Mouse (Mus musculus) myocyte (in vitro differentiated cells): ENCODE data around the gene Camkk1. TPM values are rescaled to one million over a fixed set of nuclear protein-coding genes. Genes with fewer than 3 reads are reported as not detected.

Source experiments
- H3K27me3 ChIP-seq: one replicate; pipeline ENCODE4 v1.6.1; 2011; ENCODE audit not compliant: control insufficient read depth, insufficient read depth, insufficient read length
- H3K36me3 ChIP-seq: one replicate; pipeline ENCODE4 v1.6.1; 2011; ENCODE audit not compliant: control insufficient read depth, insufficient read depth
- H3K4me2 ChIP-seq: one replicate; pipeline ENCODE4 v1.6.1; 2011; ENCODE audit warnings: low read depth, control low read depth
- H3K4me3 ChIP-seq: one replicate; pipeline ENCODE4 v1.5.1; 2011; ENCODE audit warnings: mild to moderate bottlenecking, control low read depth, moderate library complexity
- H3K79me2 ChIP-seq: one replicate; pipeline ENCODE4 v1.6.1; 2011; ENCODE audit not compliant: control insufficient read depth, insufficient read depth
- H3ac ChIP-seq: one replicate; pipeline ENCODE4 v1.6.1; 2011; ENCODE audit not compliant: control insufficient read depth, insufficient read length
- CEBPB ChIP-seq: IDR thresholded peaks from 2 replicates; pipeline ENCODE4 v1.6.1; 2011; ENCODE audit warnings: mild to moderate bottlenecking, moderate library complexity; ENCODE audit not compliant: poor library complexity, insufficient read depth, severe bottlenecking
- E2F4 ChIP-seq: IDR thresholded peaks from one replicate; pipeline ENCODE4 v1.6.1; 2011; ENCODE audit warnings: mild to moderate bottlenecking, control low read depth, moderate library complexity; ENCODE audit not compliant: insufficient read depth
- MAX ChIP-seq: IDR thresholded peaks from one replicate; pipeline ENCODE4 v1.6.1; 2011; ENCODE audit warnings: low read depth, mild to moderate bottlenecking, control low read depth
- MYOD1 ChIP-seq, 3 experiments: IDR thresholded peaks; one replicate each; pipeline ENCODE4 v1.6.1; 2011; ENCODE audit warnings: control low read depth in 2 of 3, low read depth in 2 of 3, mild to moderate bottlenecking in 2 of 3, moderate library complexity in 1 of 3; ENCODE audit not compliant: insufficient read length in 2 of 3, control insufficient read depth in 1 of 3
- MYOG ChIP-seq, 3 experiments: IDR thresholded peaks; one replicate each; pipeline ENCODE4 v1.6.1; 2011; ENCODE audit warnings: control low read depth in 2 of 3, low read depth in 2 of 3, mild to moderate bottlenecking in 2 of 3; ENCODE audit not compliant: insufficient read length in 2 of 3, control insufficient read depth in 1 of 3, insufficient read depth in 1 of 3
- POLR2A ChIP-seq: IDR thresholded peaks from one replicate; pipeline ENCODE4 v1.6.1; 2011; ENCODE audit warnings: low read depth, mild to moderate bottlenecking, control low read depth, moderate library complexity; ENCODE audit not compliant: insufficient read length
- POLR2AphosphoS2 ChIP-seq: IDR thresholded peaks from one replicate; pipeline ENCODE4 v1.6.1; 2011; ENCODE audit warnings: low read depth, control low read depth; ENCODE audit not compliant: insufficient read length
- REST ChIP-seq: IDR thresholded peaks from one replicate; pipeline ENCODE4 v1.6.1; 2011; ENCODE audit warnings: mild to moderate bottlenecking, control low read depth, moderate library complexity; ENCODE audit not compliant: insufficient read depth, insufficient read length
- SRF ChIP-seq: IDR thresholded peaks from one replicate; pipeline ENCODE4 v1.6.1; 2011; ENCODE audit warnings: low read depth; ENCODE audit not compliant: control insufficient read depth, insufficient read length
- TCF12 ChIP-seq: IDR thresholded peaks from one replicate; pipeline ENCODE4 v1.6.1; 2011; ENCODE audit warnings: mild to moderate bottlenecking, control low read depth; ENCODE audit not compliant: poor library complexity, insufficient read depth, severe bottlenecking
- TCF3 ChIP-seq: IDR thresholded peaks from one replicate; pipeline ENCODE4 v1.6.1; 2011; ENCODE audit warnings: low read depth, control low read depth; ENCODE audit not compliant: insufficient read length
- USF1 ChIP-seq: IDR thresholded peaks from one replicate; pipeline ENCODE4 v1.6.1; 2011; ENCODE audit warnings: low read depth, mild to moderate bottlenecking, control low read depth, moderate library complexity
- polyA plus RNA-seq: library from polyadenylated mRNA; unstranded; fragments of >200 nt; fragmentation: generic; extraction: Trizol; gene quantifications from one replicate; pipeline ENCODE4 v1.2.1, GENCODE M21; 2012; ENCODE audit warnings: missing spikeins

Camkk1 gene
- polyA plus RNA-seq, 1 experiment = 3.3 TPM

GRCm38 (mm10) chr11:73009531-73010274, 9.1 kb upstream of the Camkk1 start:
- H3K27me3 ChIP-seq = no peaks in the 10 kb centered on the region
- H3K79me2 ChIP-seq = no peaks in the 10 kb centered on the region
- H3K36me3 ChIP-seq = no peaks in the 10 kb centered on the region
- H3ac ChIP-seq = no peak overlapping the region
- TF ChIP-seq MAX (no peak), POLR2A (no peak)
- H3K4me3 ChIP-seq = no peak overlapping the region
- H3K4me2 ChIP-seq = no peak overlapping the region

GRCm38 (mm10) chr11:73013981-73014380, 4.8 kb upstream of the Camkk1 start:
- Histone ChIP-seq H3K4me3 (no peak overlapping the region), H3K79me2 (no peaks in the 10 kb centered on the region), H3K36me3 (no peaks in the 10 kb centered on the region), H3ac (no peak overlapping the region), H3K27me3 (no peaks in the 10 kb centered on the region), H3K4me2 (no peak overlapping the region)
- TF ChIP-seq MYOG (IDR thresholded peaks at IDR 0.05; ENCODE audit: control insufficient read depth in 1 of 3, insufficient read depth in 1 of 3, insufficient read length in 2 of 3, low read depth in 2 of 3) (no peak), MYOD1 (IDR thresholded peaks at IDR 0.05; ENCODE audit: control insufficient read depth in 1 of 3, insufficient read length in 2 of 3, low read depth in 2 of 3) (no peak), SRF (no peak), E2F4 (no peak), POLR2A (no peak), REST (no peak), MAX (no peak), TCF12 (no peak), TCF3 (no peak), USF1 (no peak), POLR2AphosphoS2 (no peak), CEBPB (no peak)

- Histone ChIP-seq H3K36me3 (no peaks in the 10 kb centered on the region), H3K27me3 (no peaks in the 10 kb centered on the region)
Observed at GRCm38 (mm10) chr11:73014831-73015344, 3.9 kb upstream of the Camkk1 start.

GRCm38 (mm10) chr11:73015391-73016102, 3.3 kb upstream of the Camkk1 start:
- no peaks in the 10 kb centered on the region for H3K27me3 ChIP-seq
- TF ChIP-seq MYOD1 (IDR thresholded peaks at IDR 0.05; ENCODE audit: control insufficient read depth in 1 of 3, insufficient read length in 2 of 3, low read depth in 2 of 3) = no peak
- no peak for TF ChIP-seq SRF
- TF ChIP-seq E2F4 = no peak
- no peak for TF ChIP-seq CEBPB
- no peak for TF ChIP-seq MYOG (IDR thresholded peaks at IDR 0.05; ENCODE audit: control insufficient read depth in 1 of 3, insufficient read depth in 1 of 3, insufficient read length in 2 of 3, low read depth in 2 of 3)

More at GRCm38 (mm10) chr11:73014831-73015344, 3.9 kb upstream of the Camkk1 start:
- TF ChIP-seq USF1 = no peak
- no peak for TF ChIP-seq E2F4
- no peak for TF ChIP-seq POLR2AphosphoS2
- TF ChIP-seq TCF12 = no peak
- TF ChIP-seq MAX = no peak
- peak in 2 of 3 experiments; percentile 76 to 81 for TF ChIP-seq MYOD1 (IDR thresholded peaks at IDR 0.05; ENCODE audit: control insufficient read depth in 1 of 3, insufficient read length in 2 of 3, low read depth in 2 of 3)
- TF ChIP-seq TCF3 = no peak
- no peak for TF ChIP-seq REST
- TF ChIP-seq SRF = no peak
- peak; percentile 17 to 92 (median 75) for TF ChIP-seq MYOG (IDR thresholded peaks at IDR 0.05; ENCODE audit: control insufficient read depth in 1 of 3, insufficient read depth in 1 of 3, insufficient read length in 2 of 3, low read depth in 2 of 3)
- TF ChIP-seq CEBPB = no peak
- no peak for TF ChIP-seq POLR2A
- H3ac ChIP-seq = no peak overlapping the region
- no peaks in the 10 kb centered on the region for H3K79me2 ChIP-seq
- no peak overlapping the region for H3K4me3 ChIP-seq
- H3K4me2 ChIP-seq = no peak overlapping the region

GRCm38 (mm10) chr11:73016103-73016420, 2.7 kb upstream of the Camkk1 start:
- H3K79me2 ChIP-seq = no peaks in the 10 kb centered on the region
- H3K36me3 ChIP-seq = no peaks in the 10 kb centered on the region
- no peak overlapping the region for H3K4me2 ChIP-seq
- TF ChIP-seq TCF12 = no peak
- TF ChIP-seq MYOD1 (IDR thresholded peaks at IDR 0.05; ENCODE audit: control insufficient read depth in 1 of 3, insufficient read length in 2 of 3, low read depth in 2 of 3) = no peak
- TF ChIP-seq SRF = no peak
- TF ChIP-seq POLR2A = no peak
- TF ChIP-seq CEBPB = no peak
- TF ChIP-seq MYOG (IDR thresholded peaks at IDR 0.05; ENCODE audit: control insufficient read depth in 1 of 3, insufficient read depth in 1 of 3, insufficient read length in 2 of 3, low read depth in 2 of 3) = no peak
- no peak overlapping the region for H3ac ChIP-seq
- H3K27me3 ChIP-seq = no peaks in the 10 kb centered on the region
- no peak overlapping the region for H3K4me3 ChIP-seq

More at GRCm38 (mm10) chr11:73015391-73016102, 3.3 kb upstream of the Camkk1 start:
- no peak overlapping the region for H3K4me3 ChIP-seq
- H3K4me2 ChIP-seq = peak overlapping the region; percentile 5
- H3K79me2 ChIP-seq = no peaks in the 10 kb centered on the region
- H3K36me3 ChIP-seq = no peaks in the 10 kb centered on the region
- no peak overlapping the region for H3ac ChIP-seq
